Mouse (Mus musculus): Measurements from ENCODE around the gene Shc3.

DNA sequence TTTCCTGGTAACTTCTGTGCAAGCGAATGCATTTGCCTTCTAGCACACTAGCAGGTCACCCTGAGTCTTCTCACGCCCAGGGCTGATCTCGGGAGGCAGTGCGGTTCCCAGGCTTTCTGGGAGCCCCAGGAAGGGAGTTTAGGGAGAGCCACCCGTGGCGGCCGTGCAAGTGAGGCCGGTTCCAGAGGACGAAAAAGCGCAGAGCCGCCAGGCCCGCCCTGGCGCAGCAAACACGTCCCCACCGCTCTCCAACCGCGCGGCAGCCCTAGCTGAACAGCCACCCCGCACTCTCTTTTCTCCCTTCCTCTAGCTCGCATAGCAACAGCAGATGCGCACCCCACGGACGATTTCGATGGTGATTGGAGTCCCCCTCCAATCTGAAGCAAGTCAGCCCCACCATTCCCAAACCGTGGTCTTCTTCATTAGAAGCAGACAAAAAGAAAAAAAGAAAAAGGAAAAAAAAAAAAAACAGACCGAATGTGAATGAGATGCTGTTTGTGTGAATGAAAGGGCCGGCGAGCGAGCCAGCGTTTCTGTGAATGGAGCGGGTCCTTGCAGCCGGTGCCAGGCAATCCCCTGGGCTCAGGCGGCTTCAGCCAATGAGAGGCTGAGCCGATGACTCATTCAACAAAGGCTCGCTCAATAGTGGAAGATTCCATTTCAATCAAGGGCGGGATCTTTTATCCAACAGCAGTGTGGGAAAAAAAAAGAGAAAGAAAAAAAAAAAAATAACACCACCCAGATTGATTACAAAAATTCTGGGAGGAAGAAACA is at the start of gene Shc3:
- TF ChIP-seq CTCF (IDR thresholded peaks at IDR 0.05; ENCODE audit: low read depth, low read length): no peak
- no peak for TF ChIP-seq GATA1 (IDR thresholded peaks at IDR 0.05; ENCODE audit: borderline replicate concordance, low read length)
- TF ChIP-seq TAL1 (conservative IDR thresholded peaks at IDR 0.05; ENCODE audit: low read depth, low read length): no peak
- no peak for TF ChIP-seq GATA2 (IDR thresholded peaks at IDR 0.05; ENCODE audit: borderline replicate concordance, low read depth, low read length)
- no peak for TF ChIP-seq POLR2AphosphoS5 (IDR thresholded peaks at IDR 0.05; ENCODE audit: insufficient replicate concordance, low read depth, low read length)
